Mouse (Mus musculus) MEL (cell line): ENCODE measurements around the gene Gpr180. TPM values are rescaled to one million over a fixed set of nuclear protein-coding genes. Genes with fewer than 3 reads are reported as not detected.

Experiments used
- DNase-seq: peaks from one replicate; pipeline ENCODE4 v3.0.0; 2011; ENCODE audit warnings: low read depth, low spot score
- H3K27ac ChIP-seq: 2 replicates; pipeline ENCODE4 v1.5.1; 2012; ENCODE audit warnings: low read depth, mild to moderate bottlenecking, control low read depth, low read length, moderate library complexity; ENCODE audit not compliant: control insufficient read depth
- H3K27me3 ChIP-seq, 2 experiments: fragments of 150-350 bp in 1 of 2; sonication (generic) in 1 of 2; 2 replicates each; pipeline ENCODE4 v1.6.1; 2012; ENCODE audit warnings: low read length in 2 of 2, mild to moderate bottlenecking in 2 of 2, improper control_type of control experiment in 1 of 2, moderate library complexity in 1 of 2; ENCODE audit not compliant: insufficient read depth in 2 of 2, control insufficient read depth in 1 of 2
- H3K36me3 ChIP-seq, 2 experiments: 2 replicates each; pipeline ENCODE4 v1.6.1; 2012 to 2014; ENCODE audit warnings: low read length in 2 of 2, improper control_type of control experiment in 1 of 2, inconsistent platforms in 1 of 2, mild to moderate bottlenecking in 1 of 2; ENCODE audit not compliant: insufficient read depth in 2 of 2, control insufficient read depth in 1 of 2
- H3K4me1 ChIP-seq, 2 experiments: fragments of 150-350 bp in 1 of 2; sonication (generic) in 1 of 2; 2 replicates each; pipeline ENCODE4 v1.6.1; 2012; ENCODE audit warnings: low read length in 2 of 2, improper control_type of control experiment in 1 of 2, mild to moderate bottlenecking in 1 of 2; ENCODE audit not compliant: insufficient read depth in 2 of 2, control insufficient read depth in 1 of 2
- H3K4me3 ChIP-seq, 2 experiments: fragments of 150-350 bp in 1 of 2; sonication (generic) in 1 of 2; 2 replicates each; pipeline ENCODE4 v1.5.1; 2012; ENCODE audit warnings: low read depth in 2 of 2, low read length in 2 of 2, mild to moderate bottlenecking in 2 of 2, moderate library complexity in 2 of 2, control low read depth in 1 of 2, improper control_type of control experiment in 1 of 2; ENCODE audit not compliant: control insufficient read depth in 1 of 2, insufficient read depth in 1 of 2
- H3K79me2 ChIP-seq: 2 replicates; pipeline ENCODE4 v1.6.1; 2012; ENCODE audit warnings: mild to moderate bottlenecking, low read length, moderate library complexity; ENCODE audit not compliant: control insufficient read depth, poor library complexity, insufficient read depth
- H3K9ac ChIP-seq: 2 replicates; pipeline ENCODE4 v1.6.1; 2012; ENCODE audit warnings: low read depth, mild to moderate bottlenecking, control low read depth, low read length, moderate library complexity; ENCODE audit not compliant: control insufficient read depth, poor library complexity, severe bottlenecking
- H3K9me3 ChIP-seq: fragments of 150-350 bp; sonication (generic); replicated peaks from 2 replicates; pipeline ENCODE4 v1.6.1; 2012; ENCODE audit warnings: mild to moderate bottlenecking, low read length, improper control_type of control experiment, moderate library complexity; ENCODE audit not compliant: insufficient read depth
- CTCF ChIP-seq, 3 experiments: IDR thresholded peaks in 2 of 3; conservative IDR thresholded peaks in 1 of 3; 2 replicates each; pipeline ENCODE4 v1.5.1; 2011 to 2012; ENCODE audit warnings: low read length in 3 of 3, low read depth in 2 of 3, mild to moderate bottlenecking in 2 of 3, improper control_type of control experiment in 1 of 3, inconsistent platforms in 1 of 3, mixed read lengths in 1 of 3, moderate library complexity in 1 of 3; ENCODE audit not compliant: control insufficient read depth in 1 of 3, insufficient read depth in 1 of 3, poor library complexity in 1 of 3, severe bottlenecking in 1 of 3
- EP300 ChIP-seq, 2 experiments: IDR thresholded peaks; 2 replicates each; pipeline ENCODE4 v1.6.1; 2011; ENCODE audit warnings: improper control_type of control experiment in 2 of 2, low read length in 2 of 2, low read depth in 1 of 2, mild to moderate bottlenecking in 1 of 2
- ETS1 ChIP-seq: IDR thresholded peaks from 2 replicates; pipeline ENCODE4 v1.6.1; 2012; ENCODE audit warnings: low read depth, mild to moderate bottlenecking, inconsistent platforms, low read length, improper control_type of control experiment, moderate library complexity
- GATA1 ChIP-seq: IDR thresholded peaks from 2 replicates; pipeline ENCODE4 v1.6.1; 2011; ENCODE audit warnings: low read depth, low read length, improper control_type of control experiment
- MAFK ChIP-seq: IDR thresholded peaks from 2 replicates; pipeline ENCODE4 v1.6.1; 2011; ENCODE audit warnings: low read depth, mild to moderate bottlenecking, low read length, improper control_type of control experiment, borderline replicate concordance
- MXI1 ChIP-seq: IDR thresholded peaks from 2 replicates; pipeline ENCODE4 v1.6.1; 2011; ENCODE audit warnings: mild to moderate bottlenecking, low read depth, low read length, improper control_type of control experiment
- MYB ChIP-seq: IDR thresholded peaks from 2 replicates; pipeline ENCODE4 v1.6.1; 2011; ENCODE audit warnings: mild to moderate bottlenecking, low read depth, low read length, improper control_type of control experiment
- MYC ChIP-seq: IDR thresholded peaks from 2 replicates; pipeline ENCODE4 v1.6.1; 2011; ENCODE audit warnings: low read depth, mild to moderate bottlenecking, low read length, improper control_type of control experiment, moderate library complexity
- NRF1 ChIP-seq: IDR thresholded peaks from 2 replicates; pipeline ENCODE4 v1.6.1; 2014; ENCODE audit warnings: low read depth, mild to moderate bottlenecking, inconsistent platforms, low read length, improper control_type of control experiment, moderate library complexity; ENCODE audit not compliant: poor library complexity, insufficient read depth, severe bottlenecking
- POLR2A ChIP-seq, 2 experiments: IDR thresholded peaks; 2 replicates each; pipeline ENCODE4 v1.6.1; 2011 to 2012; ENCODE audit warnings: low read length in 2 of 2, mild to moderate bottlenecking in 2 of 2, control low read depth in 1 of 2, improper control_type of control experiment in 1 of 2, low read depth in 1 of 2, moderate library complexity in 1 of 2; ENCODE audit not compliant: control insufficient read depth in 1 of 2, insufficient read depth in 1 of 2, poor library complexity in 1 of 2
- POLR2AphosphoS2 ChIP-seq: IDR thresholded peaks from 2 replicates; pipeline ENCODE4 v1.6.1; 2011; ENCODE audit warnings: low read length, improper control_type of control experiment
- POLR2AphosphoS5 ChIP-seq: IDR thresholded peaks from 2 replicates; pipeline ENCODE4 v1.6.1; 2012; ENCODE audit warnings: low read depth, borderline replicate concordance, mild to moderate bottlenecking, inconsistent platforms, low read length, moderate library complexity, mixed read lengths
- RCOR1 ChIP-seq: IDR thresholded peaks from 2 replicates; pipeline ENCODE4 v1.6.1; 2012; ENCODE audit warnings: low read depth, mild to moderate bottlenecking, inconsistent platforms, low read length, improper control_type of control experiment
- SIN3A ChIP-seq: IDR thresholded peaks from 2 replicates; pipeline ENCODE4 v1.6.1; 2012; ENCODE audit warnings: low read length, improper control_type of control experiment, inconsistent platforms
- SMC3 ChIP-seq: IDR thresholded peaks from 2 replicates; pipeline ENCODE4 v1.6.1; 2011; ENCODE audit warnings: low read depth, low read length, improper control_type of control experiment
- TAL1 ChIP-seq: IDR thresholded peaks from 2 replicates; pipeline ENCODE4 v1.6.1; 2012; ENCODE audit warnings: mild to moderate bottlenecking, inconsistent platforms, low read length, moderate library complexity, mixed read lengths
- TCF12 ChIP-seq: IDR thresholded peaks from 2 replicates; pipeline ENCODE4 v1.6.1; 2014; ENCODE audit warnings: low read depth, mild to moderate bottlenecking, inconsistent platforms, low read length, improper control_type of control experiment, moderate library complexity
- UBTF ChIP-seq: IDR thresholded peaks from 2 replicates; pipeline ENCODE4 v1.6.1; 2012; ENCODE audit warnings: low read depth, mild to moderate bottlenecking, inconsistent platforms, low read length, improper control_type of control experiment, moderate library complexity, borderline replicate concordance; ENCODE audit not compliant: insufficient read depth
- USF1 ChIP-seq: IDR thresholded peaks from 2 replicates; pipeline ENCODE4 v1.6.1; 2014; ENCODE audit warnings: low read depth, mild to moderate bottlenecking, inconsistent platforms, low read length, improper control_type of control experiment, moderate library complexity
- ZC3H11A ChIP-seq: IDR thresholded peaks from 2 replicates; pipeline ENCODE4 v1.6.1; 2012; ENCODE audit warnings: low read depth, mild to moderate bottlenecking, inconsistent platforms, low read length, improper control_type of control experiment
- polyA plus RNA-seq, 2 experiments: library from polyadenylated mRNA; stranded (reverse) in 1 of 2; unstranded in 1 of 2; fragments of >175 nt in 1 of 2; fragments of >200 nt in 1 of 2; gene quantifications; 2 replicates each; pipeline versions ENCODE4 v1.2.1 to v1.2.4; 2012; ENCODE audit warnings: low replicate concordance in 2 of 2, low read depth in 1 of 2; ENCODE audit not compliant: insufficient read length in 2 of 2, insufficient read depth in 1 of 2, missing spikeins in 1 of 2
- total RNA-seq: library from RNA; depleted of rRNA; stranded (reverse); fragments of 300-350 nt; gene quantifications from 2 replicates; pipeline ENCODE4 v1.2.3, GENCODE M21; 2012

The Gpr180 gene
- total and polyA plus RNA-seq, 3 experiments, result 12.6 to 14.8 TPM; not detected in 1

- Histone ChIP-seq H3K4me3 (no peak overlapping the region), H3K4me1 (peaks cover 5 to 9% of the 10 kb centered on the region in 2 experiments; a peak in 3 of 4 replicates), H3K9me3 (no peaks in the 10 kb centered on the region), H3K9ac (no peak overlapping the region), H3K27ac (no peak overlapping the region), H3K36me3 (peaks cover 0 to 10% of the 10 kb centered on the region in 2 experiments; a peak in 2 of 4 replicates), H3K27me3 (no peaks in the 10 kb centered on the region), H3K79me2 (no peaks in the 10 kb centered on the region)
- TF ChIP-seq POLR2AphosphoS2 (no peak), POLR2A (IDR thresholded peaks at IDR 0.05; ENCODE audit: control insufficient read depth in 1 of 2, insufficient read depth in 1 of 2, low read depth in 1 of 2, low read length in 2 of 2, poor library complexity in 1 of 2) (no peak), RCOR1 (no peak), MAFK (no peak), SMC3 (no peak), CTCF (IDR thresholded peaks at IDR 0.05 in 2 of 3, conservative IDR thresholded peaks at IDR 0.05 in 1 of 3; ENCODE audit: control insufficient read depth in 1 of 3, insufficient read depth in 1 of 3, low read depth in 2 of 3, low read length in 3 of 3, poor library complexity in 1 of 3, severe bottlenecking in 1 of 3) (no peak), EP300 (IDR thresholded peaks at IDR 0.05; ENCODE audit: low read depth in 1 of 2, low read length in 2 of 2) (no peak), NRF1 (no peak), MXI1 (no peak), POLR2AphosphoS5 (no peak)
- DNase-seq, result no peak
These were observed 56.7 kb downstream of the Gpr180 start for GRCm38 (mm10) chr14:118193663-118194062.

GRCm38 (mm10) chr14:118194219-118194914, 57.4 kb downstream of the Gpr180 start:
- H3K27me3 ChIP-seq, result no peaks in the 10 kb centered on the region
- peak overlapping the region; percentile 20 for H3K27ac ChIP-seq
- peak; percentile 66; the same call in 1 of the 2 replicates for TF ChIP-seq TCF12
- no peak for TF ChIP-seq SIN3A
- TF ChIP-seq EP300 (IDR thresholded peaks at IDR 0.05; ENCODE audit: low read depth in 1 of 2, low read length in 2 of 2), result peak; percentile 71 to 81
- TF ChIP-seq TAL1, result peak; percentile 52
- TF ChIP-seq USF1, result no peak
- TF ChIP-seq POLR2A (IDR thresholded peaks at IDR 0.05; ENCODE audit: control insufficient read depth in 1 of 2, insufficient read depth in 1 of 2, low read depth in 1 of 2, low read length in 2 of 2, poor library complexity in 1 of 2), result no peak
- no peak for TF ChIP-seq UBTF
- TF ChIP-seq ETS1, result peak; percentile 76
- no peak for TF ChIP-seq ZC3H11A
- peak; percentile 63 for TF ChIP-seq GATA1
- peak; percentile 64 for TF ChIP-seq MYB
- TF ChIP-seq MYC, result no peak
- peak overlapping the region; percentile 3 for H3K9ac ChIP-seq
- DNase-seq, result peak; percentile 63
- no peaks in the 10 kb centered on the region for H3K9me3 ChIP-seq
- peak overlapping the region; percentile 13 to 36 for H3K4me3 ChIP-seq
- H3K36me3 ChIP-seq, result peaks cover 0 to 10% of the 10 kb centered on the region in 2 experiments; a peak in 2 of 4 replicates
- peaks cover 5 to 9% of the 10 kb centered on the region in 2 experiments; a peak in 3 of 4 replicates for H3K4me1 ChIP-seq
- no peaks in the 10 kb centered on the region for H3K79me2 ChIP-seq
